Mouse (Mus musculus) thymus, postnatal 36 days (tissue): ENCODE results near the gene Rfx4.

Experiments used
- DNase-seq, 2 experiments: peaks; one replicate each; pipeline ENCODE4 v3.0.0; 2022; ENCODE audit warnings: mixed read lengths in 2 of 2

Rfx4 gene

GRCm38 (mm10) chr10:84758483-84759431, 2.9 kb downstream of the Rfx4 start:
- DNase-seq = no peak

- no peak for DNase-seq
These were observed 3.8 kb downstream of the Rfx4 start for GRCm38 (mm10) chr10:84759511-84760117.

- no peak for DNase-seq
These were observed 4.6 kb downstream of the Rfx4 start for GRCm38 (mm10) chr10:84760118-84761111.

GRCm38 (mm10) chr10:84768766-84769165, 12.9 kb downstream of the Rfx4 start:
- no peak for DNase-seq

DNA sequence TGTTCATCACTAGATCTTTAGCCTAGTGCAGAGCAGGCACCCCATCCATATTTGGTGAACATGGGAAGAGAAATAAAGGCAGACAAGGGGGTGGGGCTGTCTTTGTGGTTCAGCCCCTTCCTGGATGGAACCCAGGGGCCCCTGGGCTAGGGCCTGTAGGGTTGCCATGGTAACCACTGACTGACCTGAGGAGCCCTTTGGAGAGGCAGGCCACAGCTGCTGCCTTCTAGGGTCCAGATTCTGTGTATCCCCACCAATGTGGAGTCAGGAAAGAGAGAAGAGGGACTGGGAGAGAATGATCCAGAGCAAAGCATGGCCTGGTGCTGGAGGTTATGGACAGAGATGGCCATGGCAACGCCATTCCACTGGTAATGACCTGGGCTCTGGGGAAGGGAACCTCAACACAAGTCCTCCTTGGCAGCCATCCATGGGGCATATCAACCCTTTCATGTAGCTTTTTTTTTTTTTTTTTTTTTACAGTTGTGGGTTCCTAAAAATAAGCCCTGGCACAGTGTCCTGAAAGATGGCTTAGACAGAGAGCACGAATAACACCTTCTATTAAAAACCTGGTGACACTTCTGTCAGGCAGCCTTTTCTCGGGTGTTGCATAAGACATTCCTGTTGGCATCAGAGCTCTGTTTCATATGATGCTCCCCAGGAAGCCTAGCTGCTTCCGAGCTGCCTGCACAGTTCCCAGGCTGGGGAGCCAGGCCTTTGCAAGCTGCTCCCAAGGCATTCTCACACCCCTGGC, 16.7 kb downstream of the Rfx4 start:
- no peak for DNase-seq

- no peak for DNase-seq
These were observed 18.0 kb downstream of the Rfx4 start for GRCm38 (mm10) chr10:84773889-84774288.

GRCm38 (mm10) chr10:84774573-84774972, 18.7 kb downstream of the Rfx4 start:
- peak; percentile 12 to 19 for DNase-seq

DNA sequence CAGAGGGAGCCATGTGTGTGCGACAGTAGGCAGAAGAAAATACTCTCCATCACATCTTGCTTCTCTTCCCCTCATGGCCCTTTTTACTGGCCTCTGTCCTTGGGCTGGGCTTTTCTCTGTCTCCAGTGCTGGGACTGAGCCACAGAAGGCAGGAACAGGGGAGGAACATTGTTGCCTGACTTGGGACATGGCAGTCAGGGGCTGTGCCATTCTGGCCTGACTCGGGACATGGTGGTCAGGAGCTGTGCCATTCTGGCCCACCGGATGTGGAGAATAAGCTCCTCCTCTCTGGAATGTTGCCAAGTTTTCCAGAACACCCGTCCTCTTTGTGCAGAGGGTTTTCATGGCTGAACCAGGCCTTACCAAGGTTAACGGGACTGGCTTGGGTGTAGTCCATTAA, 21.2 kb downstream of the Rfx4 start:
- DNase-seq = no peak

DNA sequence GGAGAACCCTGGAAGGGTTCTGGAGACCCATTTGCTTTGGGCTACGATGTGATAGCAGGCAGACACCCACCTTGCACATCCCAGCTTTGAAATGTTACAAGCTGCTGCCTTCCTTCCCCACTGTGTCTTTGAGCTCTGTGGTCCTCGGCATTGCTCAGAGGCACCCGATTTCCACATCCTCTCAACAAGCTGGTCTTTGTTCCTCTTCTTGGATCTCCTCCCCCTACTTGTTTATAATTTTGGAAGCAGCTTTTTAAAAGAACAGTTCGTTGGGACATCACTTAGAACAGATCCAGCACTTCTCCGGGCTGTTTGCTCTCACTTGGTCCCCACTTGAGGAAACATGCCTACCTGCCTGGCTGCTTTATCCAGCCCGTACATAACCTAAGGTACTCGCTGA, 22.1 kb downstream of the Rfx4 start:
- no peak for DNase-seq

DNA sequence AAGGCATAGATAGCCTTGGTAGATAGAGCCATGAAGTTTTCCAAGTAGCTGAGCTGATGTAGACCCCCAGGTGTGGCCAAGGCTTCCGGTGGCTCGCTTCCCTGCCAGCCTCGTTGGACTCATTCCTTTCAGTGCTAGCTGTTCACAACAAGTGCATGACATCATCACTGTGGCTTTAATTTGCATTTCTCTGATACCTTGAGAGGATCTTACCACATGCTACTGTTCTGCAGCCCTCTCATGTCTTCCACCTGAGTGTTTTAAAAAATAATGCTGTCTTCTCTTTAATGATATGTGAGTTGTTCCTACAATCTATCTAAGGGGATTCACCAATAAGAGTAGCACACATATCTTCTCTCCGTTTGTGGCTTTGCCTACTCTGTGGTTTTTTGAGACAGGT, 25.0 kb downstream of the Rfx4 start:
- DNase-seq = no peak

DNA sequence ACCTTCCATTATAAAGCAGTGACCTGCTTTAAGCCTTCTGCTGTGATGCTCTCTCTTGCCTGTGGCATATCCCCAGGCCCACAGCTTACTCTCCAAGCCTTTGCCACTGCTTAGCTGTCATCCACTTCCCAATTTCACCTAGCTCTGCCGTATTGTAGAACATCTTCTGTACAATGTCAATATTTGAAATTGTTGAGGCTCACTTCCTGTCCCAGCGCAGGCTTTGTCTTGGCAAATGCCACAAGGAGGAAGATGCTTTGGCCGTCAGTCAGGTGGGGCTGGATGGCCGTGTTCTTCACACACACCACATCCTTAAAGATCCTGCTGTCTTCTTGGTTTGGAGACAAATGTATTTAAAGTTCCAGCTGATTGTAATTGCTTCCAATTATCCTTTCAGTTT, 29.5 kb downstream of the Rfx4 start:
- DNase-seq = no peak

- DNase-seq = no peak
These were observed 34.5 kb downstream of the Rfx4 start for GRCm38 (mm10) chr10:84790323-84790722.

GRCm38 (mm10) chr10:84791181-84791580, 35.3 kb downstream of the Rfx4 start:
- no peak for DNase-seq

DNA sequence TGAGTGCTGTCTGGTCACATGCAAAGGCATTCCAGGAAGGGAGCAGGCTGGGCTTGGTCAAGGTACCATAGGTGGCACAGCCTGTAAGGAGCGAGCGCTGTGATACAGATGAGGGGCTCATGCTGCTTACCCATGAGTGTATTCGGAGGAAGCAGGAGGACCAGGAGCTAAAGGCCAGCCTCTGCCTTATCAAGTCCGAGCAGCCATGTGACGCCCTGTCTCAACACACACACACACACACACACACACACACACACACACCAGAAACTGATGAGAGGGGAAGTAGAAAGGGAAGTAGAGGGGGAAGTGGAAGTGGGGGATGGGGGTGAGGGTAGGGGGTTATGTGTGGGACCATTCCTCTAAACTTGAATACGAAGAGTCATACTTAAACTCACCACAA, 45.7 kb downstream of the Rfx4 start:
- DNase-seq = no peak

DNA sequence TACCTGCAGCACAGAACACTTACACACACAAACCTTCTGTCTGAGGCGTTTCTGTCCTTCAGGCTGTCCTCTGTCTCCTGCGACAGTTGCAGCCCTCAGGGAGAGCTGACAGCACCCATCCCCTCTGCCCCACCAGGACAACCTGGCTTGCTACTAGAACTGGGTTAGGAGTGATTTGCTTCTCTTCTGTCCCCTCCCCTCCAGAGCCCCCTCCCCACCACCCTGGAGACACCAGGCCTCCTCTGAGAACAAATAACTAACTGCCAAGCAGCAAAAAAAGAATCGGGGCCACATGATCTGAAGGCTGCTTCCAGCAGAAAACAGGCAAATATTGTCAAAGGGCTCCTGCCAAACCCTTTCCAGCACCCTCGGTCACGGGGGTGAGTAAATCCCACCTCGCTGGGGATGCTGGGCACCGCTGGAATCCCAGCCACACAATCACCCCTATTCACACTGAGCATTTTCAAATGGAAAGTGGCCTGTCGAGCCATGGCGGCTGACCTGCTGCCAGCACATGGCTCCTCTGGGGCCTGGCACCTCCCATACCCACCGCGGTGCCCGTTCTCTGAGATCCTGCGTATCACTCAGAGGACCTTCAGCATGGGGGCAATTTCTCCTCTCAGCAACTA, 47.5 kb downstream of the Rfx4 start:
- DNase-seq = no peak

DNA sequence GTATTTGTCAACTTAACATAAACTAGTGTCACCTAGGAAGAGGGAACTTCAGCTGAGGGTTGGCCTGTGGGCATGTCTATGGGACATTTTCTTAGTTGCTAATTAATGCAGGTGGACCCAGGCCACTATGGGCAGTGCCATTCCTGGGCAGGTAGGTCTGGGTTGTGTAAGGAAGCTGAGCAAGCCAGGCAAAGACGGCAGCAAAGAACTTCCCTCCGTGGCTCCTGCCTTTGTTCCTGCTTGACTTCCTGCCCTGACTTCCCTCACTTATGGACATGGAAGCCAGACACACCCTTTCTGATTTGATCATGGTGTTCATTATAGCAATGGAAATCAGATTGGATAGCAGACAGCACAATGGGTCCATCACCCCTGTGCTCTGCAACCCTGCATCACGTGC, 49.7 kb downstream of the Rfx4 start:
- no peak for DNase-seq

- no peak for DNase-seq
These were observed 51.3 kb downstream of the Rfx4 start for GRCm38 (mm10) chr10:84807206-84807605.

DNA sequence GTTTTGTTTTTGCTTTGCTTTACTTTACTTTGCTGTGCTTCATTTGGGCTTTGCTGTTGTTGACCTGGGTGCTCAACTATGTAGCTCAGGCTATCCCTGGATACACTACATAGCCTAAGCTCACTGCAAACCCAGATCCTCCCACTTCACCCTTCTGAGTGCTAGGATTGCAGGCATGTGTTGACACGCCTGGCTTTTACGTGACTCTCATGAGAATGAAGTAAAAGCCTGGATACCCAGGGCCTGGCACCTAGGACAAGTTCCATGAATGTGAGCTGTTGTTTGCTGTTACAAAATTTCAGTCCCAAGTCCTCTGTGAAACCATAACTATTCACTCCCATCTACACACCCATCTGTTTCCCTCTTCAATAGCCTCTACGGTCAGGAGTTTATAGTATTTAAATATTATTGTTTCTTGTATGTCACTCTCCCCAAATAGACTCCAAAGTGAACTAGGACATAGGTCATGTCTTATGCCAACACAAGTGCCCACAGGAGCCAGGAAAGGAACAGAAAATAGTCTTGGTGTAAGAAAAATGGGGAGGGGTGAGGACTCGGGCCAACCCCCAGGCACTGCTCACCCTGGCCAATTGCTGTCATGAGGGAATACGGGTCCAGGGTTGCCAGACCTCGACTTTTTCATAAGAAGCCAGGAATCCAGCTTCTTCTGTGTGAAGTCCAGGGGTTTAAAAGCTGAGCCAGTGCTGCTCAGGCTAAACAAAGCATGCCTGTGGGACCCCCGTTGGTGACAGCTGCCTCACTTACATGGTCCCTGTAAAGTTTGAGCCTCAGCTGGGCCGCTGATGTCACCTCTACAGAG, 54.4 kb downstream of the Rfx4 start:
- no peak for DNase-seq

DNA sequence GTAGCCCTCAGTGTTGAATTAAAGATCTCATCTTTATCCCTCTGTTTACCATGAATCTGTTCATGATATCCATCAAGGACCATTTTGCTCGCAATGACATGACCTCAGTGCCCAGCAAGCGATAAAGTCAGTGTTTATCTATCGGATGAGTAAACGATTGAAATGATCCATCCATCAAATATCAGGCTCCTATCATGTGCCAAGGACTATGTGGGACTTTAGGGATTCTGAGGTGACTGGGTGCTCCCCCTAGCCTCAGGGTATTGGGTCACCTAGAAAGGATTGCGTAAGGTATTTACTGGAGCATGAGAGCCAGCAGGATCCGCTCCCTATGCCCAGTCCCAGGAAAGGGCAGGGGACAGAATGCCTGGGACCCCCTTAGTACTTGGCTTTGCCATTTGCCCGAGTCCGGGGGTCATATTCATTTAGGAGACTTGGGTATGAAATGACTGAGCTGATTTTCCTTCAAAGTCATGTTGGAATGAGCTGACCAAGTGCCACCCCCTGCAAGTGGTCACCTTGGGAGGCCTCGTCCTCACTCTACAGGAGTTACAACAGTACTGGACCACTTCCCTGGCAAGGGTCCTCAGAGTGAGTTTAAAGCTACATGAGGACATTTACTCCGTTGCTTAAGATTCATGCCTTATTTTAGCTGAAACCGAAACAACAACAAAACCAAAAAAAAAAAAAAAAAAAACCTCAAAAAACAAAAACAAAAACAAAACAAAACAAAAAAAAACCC, 55.5 kb downstream of the Rfx4 start:
- DNase-seq = no peak

- no peak for DNase-seq
These were observed 56.0 kb downstream of the Rfx4 start for GRCm38 (mm10) chr10:84811913-84812295.
